Mouse (Mus musculus) midbrain, embryonic 16.5 days (tissue): ENCODE results near the gene Mta2. TPM values are rescaled to one million over a fixed set of nuclear protein-coding genes. Genes with fewer than 3 reads are reported as not detected.

Experiments
- ATAC-seq: fragments of 200-750 bp; cut with Nextera tagmentation; 2 replicates; pipeline ENCODE4 v1.8.0; 2017; ENCODE audit warnings: moderate TSS enrichment
- H3K27ac ChIP-seq: fragments of 300-500 bp; sonication (generic); 2 replicates; pipeline ENCODE4 v1.5.1; 2014; ENCODE audit warnings: mild to moderate bottlenecking, low read length, mixed read lengths
- H3K27me3 ChIP-seq: fragments of 300-500 bp; sonication (generic); 2 replicates; pipeline ENCODE4 v1.6.1; 2014; ENCODE audit warnings: low read depth, low read length, mixed read lengths; ENCODE audit not compliant: control insufficient read depth, insufficient read depth
- H3K36me3 ChIP-seq: fragments of 300-500 bp; sonication (generic); 2 replicates; pipeline ENCODE4 v1.6.1; 2014; ENCODE audit warnings: mild to moderate bottlenecking, low read length, moderate library complexity, mixed read lengths; ENCODE audit not compliant: control insufficient read depth, insufficient read depth
- H3K4me1 ChIP-seq: fragments of 300-500 bp; sonication (generic); 2 replicates; pipeline ENCODE4 v1.6.1; 2014; ENCODE audit warnings: mild to moderate bottlenecking, low read length, mixed read lengths; ENCODE audit not compliant: control insufficient read depth, insufficient read depth
- H3K4me2 ChIP-seq: fragments of 300-500 bp; sonication (generic); 2 replicates; pipeline ENCODE4 v1.6.1; 2014; ENCODE audit warnings: mild to moderate bottlenecking, low read length, mixed read lengths
- H3K4me3 ChIP-seq: fragments of 300-500 bp; sonication (generic); 2 replicates; pipeline ENCODE4 v1.5.1; 2014; ENCODE audit warnings: low read depth, mild to moderate bottlenecking, low read length, moderate library complexity, mixed read lengths
- H3K9ac ChIP-seq: fragments of 300-500 bp; sonication (generic); 2 replicates; pipeline ENCODE4 v1.6.1; 2014; ENCODE audit warnings: low read depth, low read length, mixed read lengths
- H3K9me3 ChIP-seq: fragments of 300-500 bp; sonication (generic); replicated peaks from 2 replicates; pipeline ENCODE4 v1.6.1; 2014; ENCODE audit warnings: mild to moderate bottlenecking, low read length, mixed read lengths; ENCODE audit not compliant: control insufficient read depth, poor library complexity, severe bottlenecking
- WGBS: fragments of 180-500 bp; shearing (Covaris S2); extraction: QIAGEN DNeasy Blood & Tissue Kit; methylation state at CpG from one replicate; pipeline ENCODE4 v1.1.7; 2014; 5-methylcytosine and 5-hydroxymethylcytosine counted together
- polyA plus RNA-seq: library from polyadenylated mRNA; unstranded; fragments of >200 nt; fragmentation: Nextera tagmentation; extraction: Ambion mirVana; gene quantifications from 2 replicates; pipeline ENCODE4 v1.2.1, GENCODE M21; 2015

Gene Mta2
- polyA plus RNA-seq, 1 experiment from 2014 or later: 108 TPM

DNA sequence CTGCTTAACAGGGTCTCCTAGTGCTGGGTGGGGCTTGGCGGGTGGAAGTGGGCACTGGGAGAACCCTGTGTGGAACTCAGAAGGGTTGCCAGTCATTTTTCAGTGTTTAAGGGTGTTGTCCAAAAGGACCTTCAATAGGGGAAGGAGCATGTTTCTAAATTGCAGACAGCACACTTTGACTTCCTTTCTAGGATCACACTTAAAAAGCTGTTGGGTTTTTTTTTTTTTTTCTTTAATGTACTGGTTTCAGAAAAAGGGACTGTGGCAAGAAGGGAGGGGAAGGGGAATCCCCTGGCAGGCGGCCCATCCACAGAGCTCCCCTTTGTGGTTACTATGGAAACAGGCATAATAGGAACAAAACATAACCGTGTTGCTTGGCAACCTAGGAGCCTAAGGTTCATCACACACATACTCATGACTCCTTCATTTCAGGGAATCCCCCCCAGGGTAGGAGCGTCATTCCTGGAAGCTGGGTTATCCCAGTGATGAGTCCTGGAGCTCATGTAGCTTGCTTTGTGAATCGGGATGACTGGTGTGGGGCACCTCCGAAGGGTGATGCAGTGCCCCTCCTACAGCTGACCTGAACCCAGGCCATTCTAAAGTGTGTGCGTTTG is 42.7 kb downstream of the Mta2 start:
- Histone ChIP-seq H3K36me3 (no peaks in the 10 kb centered on the region), H3K4me1 (peaks cover 27% of the 10 kb centered on the region), H3K4me3 (no peak overlapping the region), H3K9me3 (no peaks in the 10 kb centered on the region), H3K27ac (peak overlapping the region; percentile 51), H3K27me3 (peaks cover 6% of the 10 kb centered on the region; the same call in 1 of the 2 replicates), H3K9ac (no peak overlapping the region), H3K4me2 (peak overlapping the region; percentile 22)
- WGBS: 2% methylated on average over 7 of the region's 7 CpGs
- peak; percentile 75 for ATAC-seq

DNA sequence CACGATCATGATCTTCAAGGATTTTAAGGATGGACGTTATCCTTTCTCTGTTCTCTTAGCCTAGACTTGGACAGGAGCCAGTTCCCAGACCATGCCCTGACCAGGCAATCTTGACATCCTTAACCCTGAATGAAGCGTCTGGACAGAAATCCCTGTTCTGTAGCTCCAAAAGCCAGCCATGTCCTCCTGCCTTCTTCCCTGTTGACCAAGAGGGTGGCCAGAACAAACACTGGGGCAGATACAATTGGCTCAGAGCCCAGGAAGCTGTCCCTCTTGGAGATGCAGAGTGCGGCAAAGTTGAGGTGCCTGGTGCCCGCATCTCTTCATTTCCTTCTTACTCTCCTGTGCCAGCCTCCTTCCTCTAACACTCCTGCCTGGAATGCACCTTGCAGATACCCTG is 44.2 kb downstream of the Mta2 start:
- H3K4me3 ChIP-seq: no peak overlapping the region
- H3K4me2 ChIP-seq: no peak overlapping the region
- H3K27ac ChIP-seq: no peak overlapping the region
- no peaks in the 10 kb centered on the region for H3K9me3 ChIP-seq
- H3K36me3 ChIP-seq: no peaks in the 10 kb centered on the region
- WGBS: 69% methylated on average over 5 of the region's 5 CpGs
- ATAC-seq: no peak
- H3K4me1 ChIP-seq: peaks cover 38% of the 10 kb centered on the region
- no peak overlapping the region for H3K9ac ChIP-seq
- H3K27me3 ChIP-seq: peaks cover 13% of the 10 kb centered on the region

DNA sequence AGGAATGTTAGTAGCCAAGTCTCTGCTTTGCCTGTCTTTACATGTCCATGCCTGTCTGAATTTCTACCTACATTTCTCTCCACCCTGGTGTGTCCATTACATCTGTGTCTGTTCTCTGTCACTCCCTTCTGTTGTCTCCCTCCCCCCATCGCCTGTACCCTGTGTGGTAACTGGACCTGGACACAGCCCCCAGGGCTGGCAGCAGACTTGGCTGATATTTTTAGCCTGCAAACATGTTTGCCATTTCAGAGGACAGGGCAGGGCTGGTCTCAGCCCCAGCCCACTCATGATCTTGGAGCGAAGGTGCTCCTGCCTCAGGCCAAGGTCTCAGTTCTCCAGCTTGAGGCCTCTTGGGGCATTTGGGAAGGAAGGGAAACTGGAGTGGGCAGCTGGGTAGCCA is 46.1 kb downstream of the Mta2 start:
- 60% methylated on average over 2 of the region's 2 CpGs for WGBS
- Histone ChIP-seq H3K27ac (no peak overlapping the region), H3K4me3 (no peak overlapping the region), H3K4me1 (peaks cover 35% of the 10 kb centered on the region), H3K27me3 (peaks cover 13% of the 10 kb centered on the region), H3K9ac (no peak overlapping the region), H3K36me3 (no peaks in the 10 kb centered on the region), H3K4me2 (no peak overlapping the region), H3K9me3 (no peaks in the 10 kb centered on the region)
- no peak for ATAC-seq

DNA sequence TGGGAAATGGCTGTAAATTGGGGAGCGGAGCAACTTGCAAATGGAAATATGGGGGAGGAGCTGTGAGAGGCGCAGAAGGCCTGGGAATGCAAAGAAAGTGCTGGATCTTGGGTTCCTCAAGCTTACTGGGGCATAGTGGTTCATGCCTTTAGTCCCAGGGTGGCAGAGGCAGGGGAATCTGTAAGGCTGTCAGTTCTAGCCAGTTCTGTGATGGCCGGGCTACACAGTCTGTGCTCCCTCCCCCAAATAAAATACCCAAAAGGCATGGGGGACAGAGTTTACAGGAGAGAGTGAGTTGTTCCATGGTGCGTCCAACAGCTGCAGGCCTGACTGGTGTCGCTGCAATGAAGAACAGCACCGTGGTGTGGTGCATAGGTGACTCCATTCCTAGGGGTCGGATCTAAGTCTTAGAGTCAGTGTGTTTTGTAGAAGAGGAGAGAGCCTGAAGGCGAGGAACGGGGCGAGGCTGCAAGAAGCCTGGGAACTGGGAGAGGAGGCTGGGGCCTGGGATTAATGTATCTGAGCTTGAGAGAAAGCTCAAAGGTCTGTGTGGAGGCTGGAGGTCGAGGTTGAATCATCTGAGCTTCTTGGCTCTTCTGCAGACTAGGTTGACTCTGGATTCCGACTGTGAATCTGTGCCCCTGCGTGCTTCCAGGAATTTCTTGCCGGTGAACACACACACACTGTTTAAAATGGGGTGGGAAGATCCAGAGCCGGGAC is 46.8 kb downstream of the Mta2 start:
- WGBS: 16% methylated on average over 15 of the region's 15 CpGs
- peak overlapping the region; percentile 59; the same call in 1 of the 2 replicates for H3K9ac ChIP-seq
- ATAC-seq: no peak
- no peak overlapping the region for H3K27ac ChIP-seq
- peaks cover 35% of the 10 kb centered on the region for H3K4me1 ChIP-seq
- H3K4me3 ChIP-seq: peak overlapping the region; percentile 41
- no peaks in the 10 kb centered on the region for H3K36me3 ChIP-seq
- H3K9me3 ChIP-seq: no peaks in the 10 kb centered on the region
- H3K4me2 ChIP-seq: peak overlapping the region; percentile 66
- H3K27me3 ChIP-seq: peaks cover 13% of the 10 kb centered on the region

DNA sequence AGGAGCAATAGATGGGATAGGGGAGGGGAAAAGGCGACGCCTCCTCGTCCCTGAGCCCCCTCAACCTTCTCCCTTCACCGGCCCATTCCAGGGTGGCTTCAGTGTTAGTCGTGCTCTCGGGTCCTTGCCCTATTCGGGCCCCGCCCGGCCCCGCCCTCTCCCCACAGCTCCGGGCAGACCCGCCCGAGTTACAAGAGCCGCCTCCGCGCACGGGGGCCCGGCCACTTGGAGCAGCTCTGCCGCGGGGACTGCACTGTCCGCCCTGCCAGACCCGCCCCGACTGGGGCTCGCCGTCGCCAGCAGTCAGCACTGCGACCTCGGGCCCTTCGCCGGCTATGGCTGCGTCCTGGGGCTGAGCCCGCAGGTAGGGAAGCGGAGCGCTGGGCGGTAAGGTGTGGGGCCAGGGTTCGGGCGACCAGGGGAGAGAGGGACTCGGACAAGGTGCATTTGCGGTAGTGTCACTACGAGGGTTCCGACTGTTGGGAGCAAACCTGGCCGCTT is 47.4 kb downstream of the Mta2 start, which contains the start of gene Ahnak:
TSS of gene Ahnak (plus strand) at position 219 of the 501 bp plus-strand sequence.
- H3K9me3 ChIP-seq: no peaks in the 10 kb centered on the region
- peaks cover 29% of the 10 kb centered on the region for H3K4me1 ChIP-seq
- peaks cover 13% of the 10 kb centered on the region for H3K27me3 ChIP-seq
- under 1% methylated on average over 36 of the region's 42 CpGs for WGBS
- peak within 1 kb of the TSS; percentile 59 for H3K9ac ChIP-seq
- H3K27ac ChIP-seq: no peak within 1 kb of the TSS
- peak within 1 kb of the TSS; percentile 66 for H3K4me2 ChIP-seq
- ATAC-seq: 0 out of 2 replicates have a peak, but pooled peaks have one; percentile 9
- H3K4me3 ChIP-seq: peak within 1 kb of the TSS; percentile 41
- no peaks in the 10 kb centered on the region for H3K36me3 ChIP-seq

DNA sequence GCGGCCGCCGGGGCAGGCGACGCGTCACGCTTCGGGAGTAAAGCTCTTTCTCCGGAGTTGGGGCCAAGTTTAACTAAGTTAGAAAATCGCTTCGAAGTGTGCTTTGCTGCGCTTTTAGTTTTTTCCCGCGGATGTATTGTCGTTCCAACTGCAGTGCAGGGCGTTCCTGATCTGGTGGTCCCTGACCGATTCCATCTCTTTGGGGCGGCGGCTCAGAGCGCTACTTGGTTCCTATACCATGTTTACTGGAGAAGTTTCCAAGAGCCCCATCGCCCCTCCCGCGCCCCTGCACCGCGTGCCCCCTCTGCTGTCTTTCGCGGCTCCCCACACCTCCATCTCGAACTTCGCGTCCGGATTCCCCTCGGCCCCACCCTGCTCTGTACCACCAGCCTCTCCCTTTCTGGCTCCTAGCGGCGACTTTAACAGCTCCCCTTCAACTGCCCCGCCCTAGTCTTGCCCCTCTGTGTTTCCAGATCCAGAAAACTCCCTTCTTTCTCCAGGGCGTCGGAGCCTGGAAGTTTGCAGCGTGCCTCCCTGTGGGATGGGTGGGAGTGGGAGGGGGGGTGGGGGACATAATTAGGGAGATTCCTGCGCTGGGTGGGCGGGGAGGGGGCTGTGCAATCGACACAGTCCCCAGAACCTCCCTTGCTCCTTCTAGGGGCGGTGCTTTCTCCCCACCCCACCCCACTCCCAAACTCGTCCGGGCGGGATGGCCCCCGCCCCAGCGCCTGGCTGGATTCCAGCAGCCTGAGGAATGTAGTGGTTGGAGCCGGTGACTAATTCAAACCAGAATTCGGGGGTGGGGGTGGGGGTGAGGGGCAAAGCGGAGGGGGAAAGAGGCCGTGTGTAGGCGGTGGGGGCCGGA is 48.1 kb downstream of the Mta2 start:
- Histone ChIP-seq H3K9ac (peak overlapping the region; percentile 59), H3K27ac (no peak overlapping the region), H3K27me3 (peaks cover 13% of the 10 kb centered on the region), H3K36me3 (no peaks in the 10 kb centered on the region), H3K9me3 (no peaks in the 10 kb centered on the region), H3K4me1 (peaks cover 23% of the 10 kb centered on the region), H3K4me3 (peak overlapping the region; percentile 41), H3K4me2 (peak overlapping the region; percentile 66)
- ATAC-seq: peak; percentile 25
- under 1% methylated on average over 53 of the region's 53 CpGs for WGBS

DNA sequence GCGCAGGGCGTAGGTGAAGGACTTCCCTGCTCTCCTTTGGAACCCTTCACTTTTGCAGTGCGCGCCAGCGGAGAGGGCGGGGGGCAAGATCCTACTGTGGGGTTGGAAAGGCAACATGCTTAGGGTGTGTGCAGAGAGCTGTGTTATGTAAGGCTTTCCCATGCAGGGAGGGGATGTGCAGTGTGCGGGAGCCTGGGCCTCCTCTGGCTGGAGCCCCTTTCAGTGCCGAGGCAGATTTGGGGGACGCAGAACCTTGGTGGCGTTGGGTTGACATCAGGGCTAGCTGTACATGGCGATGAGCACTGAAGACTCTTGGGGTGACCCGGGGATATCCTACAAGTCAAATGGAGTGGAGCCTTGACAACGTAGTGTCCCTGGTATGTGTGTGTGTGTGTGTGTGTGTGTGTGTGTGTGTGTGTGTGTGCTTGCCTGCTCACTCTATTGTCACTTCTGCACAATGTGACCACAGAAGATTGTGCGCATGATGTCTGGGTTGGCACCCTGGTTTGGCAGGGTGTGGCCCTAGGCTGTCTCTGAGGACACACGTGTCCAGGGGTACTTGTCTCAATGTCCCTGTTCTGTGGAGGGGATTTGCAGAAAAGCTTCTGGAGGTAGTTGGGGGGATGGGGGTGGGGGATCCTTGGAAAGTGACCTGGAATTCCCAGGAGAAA is 48.9 kb downstream of the Mta2 start:
- peaks cover 16% of the 10 kb centered on the region for H3K4me1 ChIP-seq
- H3K27ac ChIP-seq: no peak overlapping the region
- peak overlapping the region; percentile 59; the same call in 1 of the 2 replicates for H3K9ac ChIP-seq
- WGBS: 17% methylated on average over 15 of the region's 15 CpGs
- H3K9me3 ChIP-seq: no peaks in the 10 kb centered on the region
- H3K27me3 ChIP-seq: peaks cover 13% of the 10 kb centered on the region
- H3K4me2 ChIP-seq: peak overlapping the region; percentile 66
- peak overlapping the region; percentile 41 for H3K4me3 ChIP-seq
- ATAC-seq: peak; percentile 57
- no peaks in the 10 kb centered on the region for H3K36me3 ChIP-seq

DNA sequence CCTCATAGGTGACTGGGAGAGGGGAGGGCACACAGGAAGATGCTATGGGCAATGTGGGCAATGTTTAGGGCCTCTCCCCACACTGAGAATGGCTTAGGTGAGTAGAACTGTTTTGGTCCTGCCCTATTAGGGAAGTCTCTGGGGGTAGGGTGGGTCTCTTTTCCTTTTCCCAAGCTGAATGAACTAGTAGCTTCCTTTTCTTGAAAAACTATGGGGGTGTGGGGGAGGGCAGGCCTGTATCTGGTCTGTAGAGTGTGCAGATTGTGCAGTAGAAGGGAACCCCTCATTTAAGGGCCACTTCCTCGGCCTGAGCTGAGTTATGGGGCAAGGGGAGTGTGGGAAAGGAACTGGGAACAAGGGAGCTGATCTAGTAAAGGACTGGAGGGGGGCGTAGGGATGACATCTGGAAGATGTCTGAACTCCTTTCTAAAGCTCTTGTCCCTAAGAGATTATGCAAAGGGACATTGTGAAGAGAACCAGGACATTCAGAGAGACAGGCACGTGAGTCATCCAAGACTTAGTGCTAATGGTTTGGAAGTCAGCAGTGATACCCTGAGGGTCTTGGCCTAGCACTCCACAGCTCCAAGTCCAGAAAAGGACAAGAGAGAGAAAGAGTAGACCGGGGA is 49.7 kb downstream of the Mta2 start:
- no peak overlapping the region for H3K4me3 ChIP-seq
- no peak overlapping the region for H3K27ac ChIP-seq
- H3K4me2 ChIP-seq: no peak overlapping the region; the same call in none of the 2 replicates
- ATAC-seq: no peak
- H3K27me3 ChIP-seq: peaks cover 13% of the 10 kb centered on the region
- H3K9ac ChIP-seq: no peak overlapping the region
- H3K9me3 ChIP-seq: no peaks in the 10 kb centered on the region
- WGBS: 74% methylated on average over 4 of the region's 4 CpGs
- no peaks in the 10 kb centered on the region for H3K36me3 ChIP-seq
- H3K4me1 ChIP-seq: peaks cover 16% of the 10 kb centered on the region
